24 mouse cellular contexts compared by ENCODE assay signal in the genomic region with DNA sequence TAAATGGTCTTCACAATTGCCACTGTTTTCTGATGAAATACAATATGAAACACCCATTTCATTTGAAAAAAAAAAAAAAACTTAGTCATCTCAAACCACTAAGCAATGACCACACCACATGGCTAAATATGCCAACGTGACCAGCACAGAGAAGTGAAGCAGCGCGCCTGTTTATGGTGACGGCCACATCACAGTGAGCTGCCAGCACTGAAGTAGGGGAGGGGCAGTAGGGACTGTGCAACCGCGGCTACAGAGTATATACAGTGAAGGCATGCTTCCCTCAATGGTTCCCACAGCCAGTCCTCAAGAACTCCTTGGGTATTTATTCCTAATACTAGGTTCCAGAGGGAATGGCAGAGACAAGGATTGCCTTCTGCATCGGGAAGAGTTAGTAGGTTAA. TPM values are rescaled to one million over a fixed set of nuclear protein-coding genes. Genes with fewer than 3 reads are reported as not detected.
DNase-seq lines count a peak whose midpoint lies in the region; ATAC-seq and TF ChIP-seq lines count a peak whose summit lies in the region.
"Had no signal": no experiment of that assay in that cellular context is flagged by ENCODE, and none has a peak within 500 bp of the region (broad histone marks: within the 10 kb centered on the region; RNA-seq: fewer than 3 reads in every experiment).

No protein-coding gene starts in this region.

- H3K27me3 ChIP-seq in megakaryocyte, embryonic 14.5 days (replicated peaks) = no peaks in the 10 kb centered on the region
- H3K27me3 ChIP-seq in C2C12 (ENCODE audit: control insufficient read depth, insufficient read depth, insufficient read length) = no peaks in the 10 kb centered on the region
- H3K27me3 ChIP-seq: embryonic facial prominence, embryonic 12.5 days; embryonic facial prominence, embryonic 15.5 days; forebrain, embryonic 12.5 days; forebrain, embryonic 15.5 days; hindbrain, embryonic 13.5 days; intestine, embryonic 15.5 days had no signal

- DNase-seq in 3T3-L1 (ENCODE audit: low read depth, low spot score) = peak; percentile 13
- no peak for DNase-seq in embryo, embryonic 10.5 days (ENCODE audit: low spot score)
- DNase-seq in ovary, postnatal 14 days (ENCODE audit: low spot score) = no peak
- DNase-seq in adrenal gland, adult (ENCODE audit: inconsistent age in 2 of 2, low spot score in 1 of 2) = no peak
- DNase-seq: adrenal gland, postnatal 10 days; adrenal gland, postnatal 36 days; cerebellum, adult 18-20 months; cerebellum, postnatal 10 days; cerebellum, postnatal 36 days; gastrocnemius, postnatal 25 days; heart, postnatal 36 days had no signal

- no peaks in the 10 kb centered on the region for H3K79me2 ChIP-seq in C2C12 (ENCODE audit: control insufficient read depth, insufficient read depth)

- no peak for TF ChIP-seq CTCF in C2C12 (IDR thresholded peaks at IDR 0.05; ENCODE audit: control insufficient read depth, insufficient read depth, insufficient read length)

- ATAC-seq in megakaryocyte, adult 5-6 weeks (ENCODE audit: poor library complexity, severe bottlenecking) = no peak
- peak; percentile 34 for ATAC-seq in megakaryocyte progenitor cell, adult 5-6 weeks (replicated peaks; ENCODE audit: poor library complexity)
- ATAC-seq: activated CD4-positive, CD25-positive, alpha-beta regulatory T cell, adult 4 months; forebrain, embryonic 15.5 days; hindbrain, embryonic 16.5 days; intestine, embryonic 15.5 days had no signal

- no peaks in the 10 kb centered on the region for H3K9me3 ChIP-seq in megakaryocyte, embryonic 14.5 days
- H3K9me3 ChIP-seq: embryonic facial prominence, embryonic 12.5 days; embryonic facial prominence, embryonic 15.5 days; forebrain, embryonic 12.5 days; forebrain, embryonic 15.5 days; hindbrain, embryonic 10.5 days; hindbrain, embryonic 13.5 days; intestine, embryonic 15.5 days had no signal

- peaks cover 4% of the 10 kb centered on the region for H3K4me1 ChIP-seq in megakaryocyte, embryonic 14.5 days
- H3K4me1 ChIP-seq: embryonic facial prominence, embryonic 12.5 days; embryonic facial prominence, embryonic 15.5 days; forebrain, embryonic 12.5 days; forebrain, embryonic 15.5 days; hindbrain, embryonic 10.5 days; hindbrain, embryonic 13.5 days; intestine, embryonic 15.5 days had no signal

- H3K36me3 ChIP-seq in megakaryocyte, embryonic 14.5 days (replicated peaks; ENCODE audit: low read length) = peaks cover 10% of the 10 kb centered on the region
- no peaks in the 10 kb centered on the region for H3K36me3 ChIP-seq in C2C12 (ENCODE audit: control insufficient read depth, insufficient read depth)

- no peak overlapping the region for H3ac ChIP-seq in C2C12 (ENCODE audit: control insufficient read depth, insufficient read length, low read depth)

- H3K4me3 ChIP-seq in megakaryocyte, embryonic 14.5 days (replicated peaks) = peak overlapping the region; percentile 72
- H3K4me3 ChIP-seq in C2C12 (ENCODE audit: insufficient read depth, poor library complexity, severe bottlenecking) = no peak overlapping the region
- H3K4me3 ChIP-seq: embryonic facial prominence, embryonic 12.5 days; embryonic facial prominence, embryonic 15.5 days; forebrain, embryonic 12.5 days; forebrain, embryonic 15.5 days; hindbrain, embryonic 10.5 days; hindbrain, embryonic 13.5 days; intestine, embryonic 15.5 days had no signal

- no peaks in the 10 kb centered on the region for H3K79me3 ChIP-seq in C2C12 (ENCODE audit: low read depth)

TF ChIP-seq in C2C12, 6 proteins besides CTCF, POLR2A, EP300 and RAD21:
- TF ChIP-seq USF1 (IDR thresholded peaks at IDR 0.05; ENCODE audit: low read depth) = peak; percentile 11
- TF ChIP-seq CEBPB (IDR thresholded peaks at IDR 0.05; ENCODE audit: low read depth) = no peak

RNA-seq across cellular contexts. Expression of a gene that starts 16.2 kb away (rescaled TPM):
- polyA plus RNA-seq in megakaryocyte, embryonic 14.5 days (2012; ENCODE audit: insufficient read depth, low replicate concordance) = 3.0 and 13.4 TPM in 2 replicates
- 86.7 and 88.1 TPM in 2 replicates for total RNA-seq in megakaryocyte, adult 5-6 weeks (2015)
- 82.6 and 111 TPM in 2 replicates for total RNA-seq in megakaryocyte, adult 5-6 weeks (2017)
- 24.7 TPM for polyA plus RNA-seq in C2C12 (2012; fragmentation: generic; extraction: Trizol)
- total RNA-seq in megakaryocyte progenitor cell, adult 5-6 weeks (2015) = 123 and 174 TPM in 2 replicates
- total RNA-seq in megakaryocyte progenitor cell, adult 5-6 weeks (2017) = 101 and 138 TPM in 2 replicates
